Mouse (Mus musculus) thymus, adult 2 months (tissue): ENCODE results near the gene Colec11. TPM values are rescaled to one million over a fixed set of nuclear protein-coding genes. Genes with fewer than 3 reads are reported as not detected.

Source experiments
- DNase-seq: peaks from one replicate; pipeline ENCODE4 v3.0.0; 2021
- H3K27ac ChIP-seq: fragments of 200-500 bp; 2 replicates; pipeline ENCODE4 v1.5.1; 2012; ENCODE audit warnings: low read length, control low read depth; ENCODE audit not compliant: control insufficient read depth, insufficient read depth
- H3K27me3 ChIP-seq: fragments of 200-500 bp; 2 replicates; pipeline ENCODE4 v1.6.1; 2012; ENCODE audit warnings: mild to moderate bottlenecking, low read length, moderate library complexity, mixed read lengths; ENCODE audit not compliant: control insufficient read depth, insufficient read depth
- H3K36me3 ChIP-seq: fragments of 200-500 bp; 2 replicates; pipeline ENCODE4 v1.6.1; 2012; ENCODE audit warnings: mild to moderate bottlenecking, low read length, moderate library complexity; ENCODE audit not compliant: control insufficient read depth, insufficient read depth
- H3K4me1 ChIP-seq: fragments of 200-500 bp; replicated peaks from 2 replicates; pipeline ENCODE4 v1.6.1; 2012; ENCODE audit warnings: low read length; ENCODE audit not compliant: control insufficient read depth, insufficient read depth
- H3K4me3 ChIP-seq: fragments of 200-500 bp; 2 replicates; pipeline ENCODE4 v1.5.1; 2012; ENCODE audit warnings: mild to moderate bottlenecking, low read length, control low read depth, moderate library complexity; ENCODE audit not compliant: control insufficient read depth, insufficient read depth
- CTCF ChIP-seq: fragments of 200-500 bp; IDR thresholded peaks from 2 replicates; pipeline ENCODE4 v1.5.1; 2012; ENCODE audit warnings: mild to moderate bottlenecking, control low read depth, low read length, moderate library complexity, borderline replicate concordance; ENCODE audit not compliant: control insufficient read depth, poor library complexity, insufficient read depth; ENCODE audit errors: extremely low read depth
- POLR2A ChIP-seq: fragments of 200-500 bp; IDR thresholded peaks from 2 replicates; pipeline ENCODE4 v1.6.1; 2012; ENCODE audit warnings: mild to moderate bottlenecking, low read length, control low read depth, moderate library complexity; ENCODE audit not compliant: control insufficient read depth, poor library complexity, insufficient read depth; ENCODE audit errors: extremely low read depth
- WGBS: fragments of 180-500 bp; shearing (Covaris S2); methylation state at CpG from one replicate; pipeline ENCODE4 v1.1.7; 2018; 5-methylcytosine and 5-hydroxymethylcytosine counted together
- polyA plus RNA-seq: library from polyadenylated mRNA; depleted of rRNA; stranded (reverse); fragments of >200 nt; gene quantifications from 2 replicates; pipeline ENCODE4 v1.2.3, GENCODE M21; 2012; rRNA removed

Gene Colec11
- polyA plus RNA-seq, 1 experiment, result 1.8 TPM

- 74% methylated on average over 6 of the region's 6 CpGs for WGBS
- Histone ChIP-seq H3K4me3 (no peak overlapping the region), H3K4me1 (no peaks in the 10 kb centered on the region), H3K27me3 (no peaks in the 10 kb centered on the region), H3K36me3 (no peaks in the 10 kb centered on the region), H3K27ac (no peak overlapping the region)
- DNase-seq, result no peak
- TF ChIP-seq CTCF (no peak), POLR2A (no peak)
These were observed 47.7 kb downstream of the Colec11 start for GRCm38 (mm10) chr12:28575366-28576070.

GRCm38 (mm10) chr12:28572241-28572640, 50.9 kb downstream of the Colec11 start:
- Histone ChIP-seq H3K27me3 (no peaks in the 10 kb centered on the region), H3K36me3 (no peaks in the 10 kb centered on the region), H3K4me3 (no peak overlapping the region), H3K4me1 (no peaks in the 10 kb centered on the region), H3K27ac (no peak overlapping the region)
- no peak for DNase-seq
- TF ChIP-seq CTCF, result no peak
- no peak for TF ChIP-seq POLR2A
- 94% methylated on average over 2 of the region's 2 CpGs for WGBS

GRCm38 (mm10) chr12:28552299-28552698, 70.9 kb downstream of the Colec11 start, which contains the start of gene Dcdc2c:
Gene Dcdc2c (minus strand): TSS chr12:28552399.
- H3K4me1 ChIP-seq, result no peaks in the 10 kb centered on the region
- WGBS, result 65% methylated on average over 15 of the region's 15 CpGs
- H3K27ac ChIP-seq, result no peak within 1 kb of the TSS
- no peaks in the 10 kb centered on the region for H3K27me3 ChIP-seq
- no peak for DNase-seq
- H3K4me3 ChIP-seq, result no peak within 1 kb of the TSS
- H3K36me3 ChIP-seq, result no peaks in the 10 kb centered on the region
- TF ChIP-seq POLR2A, result no peak
- no peak for TF ChIP-seq CTCF

GRCm38 (mm10) chr12:28551775-28552174, 71.4 kb downstream of the Colec11 start:
- WGBS, result 84% methylated on average over 18 of the region's 18 CpGs

GRCm38 (mm10) chr12:28548887-28549286, 74.3 kb downstream of the Colec11 start:
- 75% methylated on average over 4 of the region's 4 CpGs for WGBS
- Histone ChIP-seq H3K36me3 (no peaks in the 10 kb centered on the region), H3K4me3 (no peak overlapping the region), H3K4me1 (no peaks in the 10 kb centered on the region), H3K27me3 (no peaks in the 10 kb centered on the region), H3K27ac (no peak overlapping the region)
- DNase-seq, result no peak
- TF ChIP-seq POLR2A, result no peak

More at GRCm38 (mm10) chr12:28551775-28552174, 71.4 kb downstream of the Colec11 start:
- no peak for DNase-seq
- TF ChIP-seq CTCF (no peak), POLR2A (no peak)
- Histone ChIP-seq H3K27me3 (no peaks in the 10 kb centered on the region), H3K4me1 (no peaks in the 10 kb centered on the region), H3K4me3 (no peak overlapping the region), H3K27ac (no peak overlapping the region), H3K36me3 (no peaks in the 10 kb centered on the region)

Other genes starting within 250 kb of the Colec11 start
- gene Dcdc2c, start 71.0 kb downstream of the Colec11 start, polyA plus RNA-seq, result not detected in 2 replicates
- 0.09 TPM in 1 of 2 replicates, not detected in the other for gene Allc, start 40.9 kb downstream of the Colec11 start, polyA plus RNA-seq
- gene Rps7, start 12.6 kb upstream of the Colec11 start, polyA plus RNA-seq, result 351 and 388 TPM in 2 replicates
- 14.9 and 16.1 TPM in 2 replicates for gene Rnaseh1, start 26.2 kb upstream of the Colec11 start, polyA plus RNA-seq
- gene Adi1, start 51.9 kb upstream of the Colec11 start, polyA plus RNA-seq, result 12.4 and 15.8 TPM in 2 replicates
- gene Trappc12, start 127.1 kb upstream of the Colec11 start, polyA plus RNA-seq, result 33.4 and 47.2 TPM in 2 replicates
- 54.0 and 66.8 TPM in 2 replicates for gene Eipr1, start 128.4 kb upstream of the Colec11 start, polyA plus RNA-seq